Mouse (Mus musculus) gonadal fat pad, adult 2 months (tissue): ENCODE data around the gene Wdr38. TPM values are rescaled to one million over a fixed set of nuclear protein-coding genes. Genes with fewer than 3 reads are reported as not detected.

Experiments used
- DNase-seq: peaks from one replicate; pipeline ENCODE4 v3.0.0-alpha.2; 2012; ENCODE audit warnings: low read depth
- polyA plus RNA-seq: library from polyadenylated mRNA; depleted of rRNA; stranded (reverse); fragments of >200 nt; gene quantifications from 2 replicates; pipeline ENCODE4 v1.2.3, GENCODE M21; 2012; rRNA removed

Wdr38 gene
- polyA plus RNA-seq, result 1.6 and 1.7 TPM in 2 replicates

DNA sequence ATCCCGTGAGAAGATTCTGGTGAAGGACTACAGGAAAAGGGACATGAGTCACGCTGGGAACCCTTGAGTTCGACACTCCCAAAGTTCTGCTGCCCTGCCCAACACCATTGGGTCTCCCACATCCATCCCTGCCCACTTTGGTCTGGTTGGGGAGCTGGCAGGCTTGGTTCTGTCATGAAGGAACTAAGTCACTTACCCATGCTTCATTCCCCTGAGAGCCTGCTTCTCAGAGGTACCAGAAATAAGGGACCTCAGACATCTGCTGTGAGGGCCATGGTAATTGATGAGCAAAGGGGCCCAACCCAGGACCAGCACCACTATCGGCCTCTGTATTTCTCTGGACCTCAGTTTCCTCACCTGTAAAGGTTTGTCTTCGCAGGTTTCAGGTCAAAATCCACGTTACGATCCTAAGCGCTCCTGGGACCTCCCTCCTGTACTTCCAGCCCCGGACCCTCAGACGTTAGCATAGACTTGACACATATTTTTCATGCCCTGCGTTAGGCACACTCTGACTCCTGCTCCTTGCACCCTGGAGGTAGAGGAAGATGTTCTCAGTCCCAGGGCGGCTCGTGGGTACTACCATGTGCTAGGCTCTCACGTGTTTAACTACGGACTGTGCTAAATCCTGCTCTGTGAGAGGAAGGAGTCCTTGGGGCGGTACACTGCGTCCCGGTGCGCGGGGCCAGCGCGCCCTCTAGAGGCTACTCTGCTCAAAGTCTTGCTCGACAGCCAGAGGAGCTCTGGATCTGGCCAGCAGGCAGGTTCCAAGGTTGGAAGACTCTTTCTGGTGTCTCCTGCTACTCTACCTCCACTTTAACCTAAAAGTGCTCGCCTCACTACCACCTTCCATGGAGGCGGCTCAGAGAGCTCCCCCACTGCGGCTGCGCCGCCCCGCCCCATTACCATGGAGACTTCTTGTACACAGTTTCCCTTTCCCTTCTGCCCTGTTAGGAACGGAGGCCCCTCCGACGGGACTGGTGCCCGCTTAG lies at the start of gene Wdr38:
Gene Wdr38 (plus strand): TSS at position 91 of the 989 bp plus-strand sequence.
- no peak for DNase-seq

DNA sequence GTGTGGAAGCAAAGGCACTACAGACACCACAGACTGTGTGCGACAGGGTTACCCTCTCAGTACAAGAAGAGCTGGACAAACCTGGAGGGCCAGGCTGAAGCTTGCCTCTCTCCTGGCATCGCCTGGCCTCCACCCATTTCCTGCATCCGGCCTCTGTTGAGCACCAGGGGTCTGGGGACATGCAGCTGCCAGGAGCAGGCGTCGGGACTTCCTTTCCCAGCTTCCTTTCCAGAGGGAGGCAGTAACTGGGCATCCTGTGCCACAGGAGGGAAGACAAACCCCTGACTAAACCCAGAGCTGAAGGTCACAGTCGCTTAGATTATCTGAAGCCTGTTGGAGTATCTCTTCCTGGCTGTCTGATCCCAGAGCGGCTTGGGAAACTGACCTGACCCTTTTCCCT lies 49.7 kb upstream of the Wdr38 start:
- DNase-seq, result no peak

DNA sequence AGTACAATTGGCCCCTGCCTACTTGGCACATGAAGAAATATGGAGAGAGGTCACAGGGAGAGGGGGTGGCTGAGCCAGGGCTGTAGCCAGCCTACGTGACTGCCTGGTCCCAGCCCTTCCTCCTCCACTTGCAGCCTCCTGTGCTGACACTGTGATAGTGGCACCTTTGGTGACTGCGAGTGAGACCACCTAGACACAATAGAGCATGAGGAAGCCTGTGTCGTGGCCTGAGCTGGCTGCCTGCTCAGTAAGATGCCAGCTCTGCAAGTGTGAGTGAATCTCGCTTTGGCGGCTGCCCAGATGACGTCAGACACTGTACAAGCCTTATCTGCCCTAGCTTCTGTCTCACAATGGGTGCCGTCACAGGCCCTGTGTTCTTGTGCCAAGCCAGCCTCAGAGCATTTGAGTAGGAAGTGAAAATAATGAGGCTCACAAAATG lies 47.0 kb upstream of the Wdr38 start:
- peak; percentile 79 for DNase-seq

DNA sequence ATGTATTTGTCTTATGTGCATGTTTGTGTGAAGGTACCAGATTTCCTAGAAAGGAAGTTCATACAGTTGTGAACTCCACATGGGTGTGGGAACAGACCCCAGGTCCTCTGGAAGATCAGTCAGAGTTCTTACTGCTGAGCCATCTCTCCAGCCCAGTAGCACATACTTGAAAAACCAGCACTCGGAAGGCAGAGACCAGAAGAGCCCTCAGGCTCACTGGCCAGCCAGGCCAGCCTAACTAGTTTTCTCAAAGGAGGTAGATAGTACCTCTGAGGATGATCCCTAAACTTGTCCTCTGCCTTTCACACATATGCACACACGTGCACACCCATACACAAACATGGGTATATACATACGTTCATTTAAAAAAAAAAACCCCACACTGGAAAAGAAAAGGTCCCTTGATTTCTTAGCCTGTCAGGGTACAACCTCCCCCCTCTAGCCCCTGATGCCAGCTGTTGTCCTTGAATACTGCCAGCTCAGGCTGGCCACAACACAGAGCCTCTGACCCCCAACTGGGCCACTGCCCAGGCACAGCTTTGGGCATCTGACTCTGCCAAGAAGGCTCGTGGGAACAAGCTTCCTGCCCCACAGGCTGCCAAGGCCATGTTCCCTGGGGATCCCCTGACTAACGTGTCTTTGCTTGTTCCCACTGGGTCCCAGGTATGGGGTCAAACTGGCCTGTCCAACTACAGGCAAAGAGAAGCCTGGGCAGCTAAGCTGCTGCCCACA lies 44.0 kb upstream of the Wdr38 start:
- peak; percentile 79 for DNase-seq

DNA sequence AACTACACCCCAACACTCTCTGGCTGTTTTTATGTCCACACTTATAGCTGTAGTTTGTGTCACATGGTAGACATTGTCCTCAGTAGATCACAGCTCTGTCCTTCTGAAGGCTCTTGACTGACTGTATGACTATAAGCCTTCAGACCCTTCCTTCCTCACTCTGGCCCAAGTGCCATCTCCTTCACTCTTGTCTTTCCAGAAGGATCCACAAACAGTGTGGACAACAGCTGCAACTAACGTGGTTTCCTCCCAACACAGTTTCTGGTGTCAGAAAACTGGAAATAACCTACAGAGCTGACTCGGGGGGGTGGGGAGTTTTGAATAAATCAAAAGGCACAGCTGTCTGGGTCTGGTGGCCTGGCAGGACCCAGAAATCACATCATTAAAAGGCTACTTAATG lies 41.2 kb upstream of the Wdr38 start:
- no peak for DNase-seq

DNA sequence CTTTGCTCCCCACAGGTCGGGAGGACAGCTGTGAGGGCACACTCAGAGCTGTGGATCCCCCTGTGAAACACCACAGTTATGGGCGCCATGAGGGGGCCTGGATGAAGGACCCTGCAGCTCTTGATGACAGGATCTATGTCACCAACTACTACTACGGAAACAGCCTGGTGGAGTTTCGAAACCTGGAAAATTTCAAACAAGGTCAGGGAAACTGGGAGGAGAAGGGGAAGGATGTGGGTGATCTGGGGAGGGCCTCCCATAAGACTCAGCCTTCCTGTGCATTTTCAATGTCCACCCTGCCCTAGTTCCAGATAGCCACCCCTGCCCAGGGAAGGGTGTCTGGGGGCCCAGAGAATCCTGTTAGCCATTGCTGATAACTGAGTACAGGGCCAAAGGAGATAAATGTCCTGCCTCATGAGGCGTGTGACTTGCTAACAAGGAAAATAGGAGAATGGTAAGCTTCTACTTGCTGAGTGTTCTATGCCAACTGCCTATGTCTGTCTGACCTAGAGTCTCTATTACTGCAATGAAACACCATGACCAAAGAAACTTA lies 39.5 kb upstream of the Wdr38 start:
- DNase-seq, result no peak

DNA sequence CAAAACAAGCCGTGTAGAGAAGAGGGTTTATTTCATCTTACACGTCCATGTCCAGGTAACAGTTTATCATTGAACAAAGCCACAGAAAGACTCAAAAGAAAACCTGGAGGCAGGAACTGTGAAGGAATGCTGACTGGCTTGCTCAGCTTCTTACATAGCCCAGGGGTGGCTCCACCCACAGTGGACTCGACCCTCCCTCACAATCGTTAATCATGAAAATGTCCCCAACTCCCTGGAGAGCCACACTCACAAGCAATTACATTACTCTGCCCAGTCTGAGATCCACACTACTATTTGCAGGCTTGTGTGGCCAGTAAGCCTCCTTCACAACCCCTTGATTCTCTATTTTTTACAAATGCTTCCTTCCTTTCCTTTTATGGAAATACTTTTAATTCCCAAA lies 33.1 kb upstream of the Wdr38 start:
- no peak for DNase-seq

DNA sequence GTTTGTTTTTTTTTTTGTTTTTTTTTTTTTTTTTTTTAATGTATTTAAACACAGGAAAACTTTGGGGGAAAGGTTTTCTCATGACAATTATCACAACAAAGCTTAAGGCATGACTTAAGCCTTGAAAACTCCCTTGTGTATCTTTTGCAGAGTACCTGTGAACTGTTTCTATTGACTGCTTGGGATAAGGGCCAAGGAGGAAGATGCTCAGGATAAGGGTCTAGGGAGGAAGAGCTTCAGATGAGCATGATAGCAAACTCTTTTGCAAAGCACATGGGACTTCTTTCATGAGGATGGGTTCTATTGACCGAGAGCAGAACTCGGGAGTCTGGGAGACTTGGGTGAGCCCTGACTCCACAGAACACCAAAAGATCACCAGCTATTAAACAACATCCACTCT lies 27.6 kb upstream of the Wdr38 start:
- DNase-seq, result no peak

DNA sequence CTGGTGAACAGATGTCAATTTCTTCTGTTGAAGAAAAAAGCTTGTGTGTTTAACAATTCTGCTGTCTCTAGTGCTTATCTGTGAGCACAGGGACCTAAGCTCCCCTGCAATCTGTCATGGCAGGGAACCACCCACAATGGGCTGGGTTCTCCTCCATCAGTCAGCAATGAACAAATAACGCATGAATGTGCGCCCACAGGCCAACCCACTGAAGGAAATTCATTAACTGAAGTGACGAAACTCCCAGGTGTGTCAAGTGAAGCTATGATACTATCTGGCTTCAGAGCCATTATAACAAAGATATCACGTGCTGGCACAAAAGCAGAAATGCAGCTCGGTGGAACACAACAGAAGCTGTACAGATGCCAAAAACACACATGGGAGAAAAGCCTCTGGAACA lies 27.2 kb upstream of the Wdr38 start:
- no peak for DNase-seq

DNA sequence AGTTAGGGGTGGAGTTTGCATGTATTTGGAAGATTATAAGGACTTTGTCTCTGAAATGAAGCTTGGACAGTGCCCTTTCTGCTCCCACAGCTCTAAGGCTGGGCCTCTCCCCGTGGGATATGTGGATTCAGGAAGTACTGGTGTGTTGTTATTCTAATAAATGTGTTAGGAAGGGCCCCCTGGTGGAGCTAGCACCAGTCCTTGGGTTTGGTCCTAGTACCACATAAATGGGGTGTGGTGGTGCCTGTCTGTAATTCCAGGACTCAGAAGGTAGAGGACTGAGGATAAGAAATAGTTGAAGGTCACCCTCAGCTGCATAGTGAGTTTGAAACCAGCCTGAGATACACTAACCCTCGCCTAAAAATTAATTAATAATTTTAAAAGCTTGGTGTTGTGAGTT lies 24.1 kb upstream of the Wdr38 start:
- DNase-seq, result no peak

DNA sequence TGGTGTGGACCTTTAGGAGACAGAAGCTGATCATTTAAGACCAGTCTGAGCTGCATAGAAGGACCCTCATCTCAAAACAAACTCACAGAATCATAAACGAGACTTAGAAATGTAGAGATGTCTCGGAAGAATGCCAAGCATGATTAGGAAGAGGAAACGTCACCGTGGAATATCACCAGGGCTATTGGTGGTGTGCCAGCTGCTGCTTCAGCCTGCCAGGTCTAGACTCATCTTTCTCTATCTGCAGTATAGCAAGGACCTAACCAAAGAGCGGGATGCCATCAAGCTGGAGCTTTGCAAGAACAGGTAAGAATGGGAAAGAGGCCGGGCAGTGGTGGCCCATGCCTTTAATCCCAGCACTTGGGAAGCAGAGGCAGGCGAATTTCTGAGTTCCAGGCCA lies 23.6 kb upstream of the Wdr38 start:
- DNase-seq, result no peak

DNA sequence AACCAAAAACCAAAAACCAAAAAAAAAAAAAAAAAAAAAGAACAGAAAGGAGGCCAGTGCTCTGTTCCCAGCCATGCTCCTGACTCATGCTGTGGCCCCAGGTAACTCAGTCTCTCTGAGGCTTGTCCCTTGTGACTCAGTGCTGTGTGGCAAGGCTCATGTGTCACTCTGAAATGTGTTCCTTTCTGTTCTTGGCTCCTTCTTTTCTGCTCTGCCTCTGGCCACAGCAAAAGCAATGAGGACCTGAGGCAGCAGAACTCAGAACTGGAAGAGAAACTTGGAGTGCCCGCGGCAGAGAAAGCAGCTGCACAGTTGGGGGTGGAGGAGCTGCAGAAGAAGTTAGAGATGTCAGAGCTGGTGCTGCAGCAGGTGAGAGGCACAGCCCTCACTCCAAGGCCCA lies 23.1 kb upstream of the Wdr38 start:
- DNase-seq, result no peak

DNA sequence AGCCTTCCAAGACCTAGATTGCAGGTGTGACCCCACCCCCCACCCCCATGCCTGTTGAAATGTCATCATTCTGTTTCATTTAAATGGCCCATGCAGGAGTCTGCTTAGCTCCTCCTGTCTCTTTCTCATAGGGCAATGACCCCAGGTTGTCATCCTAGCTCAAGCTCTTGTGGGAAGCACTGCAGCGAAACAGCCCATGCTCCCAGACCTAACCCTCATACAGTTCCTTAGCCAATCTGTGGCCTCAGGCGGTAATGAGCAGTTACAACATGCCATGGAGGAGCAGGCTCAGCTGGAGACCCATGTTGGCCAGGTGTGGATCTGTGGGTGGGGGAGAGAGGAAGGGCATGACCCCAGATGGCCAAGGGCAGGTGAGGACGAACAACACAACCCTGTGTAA lies 22.1 kb upstream of the Wdr38 start:
- DNase-seq, result peak; percentile 97

DNA sequence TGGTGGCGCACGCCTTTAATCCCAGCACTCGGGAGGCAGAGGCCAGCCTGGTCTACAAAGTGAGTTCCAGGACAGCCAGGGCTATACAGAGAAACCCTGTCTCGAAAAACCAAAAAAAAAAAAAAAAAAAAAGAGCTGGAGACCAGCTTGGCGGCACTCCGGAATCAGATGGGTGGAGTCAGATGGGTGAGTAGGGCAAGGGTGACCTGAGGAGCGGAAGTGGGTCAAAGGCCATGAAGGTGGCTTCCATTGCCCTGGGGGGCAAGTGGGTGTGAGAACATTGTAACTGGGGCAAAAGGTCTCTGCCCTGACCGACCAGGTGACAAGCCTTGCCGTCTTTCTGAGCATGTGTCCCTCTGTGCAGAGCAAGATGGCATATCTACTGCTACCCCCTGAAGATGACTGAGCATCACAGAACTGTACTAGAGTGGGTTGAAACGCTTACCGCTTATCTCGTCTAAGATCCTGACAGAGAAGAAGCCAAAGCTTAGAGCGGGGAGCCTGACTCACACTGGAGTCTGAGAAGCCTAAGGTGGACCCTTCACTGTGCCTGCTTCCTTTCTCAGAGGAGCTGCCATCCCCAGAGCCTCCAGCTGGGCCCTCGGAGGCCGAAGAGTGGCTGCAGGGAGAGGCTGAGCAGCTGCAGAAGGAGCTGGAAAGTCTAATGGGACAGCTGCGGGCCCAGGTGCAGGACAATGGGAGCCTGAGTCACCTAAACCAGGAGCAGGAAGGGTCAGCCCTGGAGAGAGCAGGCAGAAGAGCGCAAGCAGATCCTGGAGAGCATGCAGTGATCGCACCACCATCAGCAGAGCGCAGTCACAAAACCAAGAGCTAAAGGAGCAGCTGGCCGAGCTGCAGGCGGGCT lies 21.1 kb upstream of the Wdr38 start:
- no peak for DNase-seq

DNA sequence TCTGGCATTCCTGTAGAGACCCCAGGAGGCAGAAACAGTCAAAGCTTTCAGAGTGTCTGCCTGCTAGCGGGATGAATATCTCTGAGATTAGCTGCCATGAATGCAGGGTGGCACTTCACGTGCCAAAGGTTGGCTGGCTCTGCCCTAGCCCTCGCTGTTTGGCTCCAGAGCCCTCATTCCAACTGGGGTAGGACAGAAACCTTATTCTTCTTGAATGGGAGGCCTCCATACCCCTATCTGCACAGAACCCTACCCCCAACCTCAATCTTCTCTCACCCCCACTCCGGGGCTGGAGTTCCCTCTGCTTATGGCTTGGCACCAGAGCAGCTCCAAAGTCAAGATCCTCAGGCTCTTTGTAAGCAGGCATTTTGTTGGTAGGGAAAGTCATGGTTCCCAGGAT lies 19.4 kb upstream of the Wdr38 start:
- no peak for DNase-seq

DNA sequence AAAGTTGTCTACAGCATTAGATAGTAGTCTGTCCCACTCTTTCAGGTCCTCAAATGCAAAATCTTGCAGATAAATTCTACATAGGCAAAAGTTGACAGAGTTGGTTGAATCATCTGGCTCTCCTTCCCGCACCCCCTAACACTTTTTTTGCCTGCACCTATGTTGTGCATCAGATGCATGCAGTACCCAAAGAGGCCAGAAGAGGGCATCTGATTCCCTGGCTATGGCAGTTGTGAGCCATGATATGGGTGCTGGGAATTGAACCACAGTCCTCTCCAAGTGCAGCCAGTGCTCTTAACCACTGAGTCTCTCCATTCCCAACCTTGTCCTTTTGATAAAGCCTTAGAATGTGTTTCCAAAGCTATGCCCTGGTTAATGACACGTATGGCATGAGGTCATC lies 13.8 kb upstream of the Wdr38 start:
- DNase-seq, result no peak

DNA sequence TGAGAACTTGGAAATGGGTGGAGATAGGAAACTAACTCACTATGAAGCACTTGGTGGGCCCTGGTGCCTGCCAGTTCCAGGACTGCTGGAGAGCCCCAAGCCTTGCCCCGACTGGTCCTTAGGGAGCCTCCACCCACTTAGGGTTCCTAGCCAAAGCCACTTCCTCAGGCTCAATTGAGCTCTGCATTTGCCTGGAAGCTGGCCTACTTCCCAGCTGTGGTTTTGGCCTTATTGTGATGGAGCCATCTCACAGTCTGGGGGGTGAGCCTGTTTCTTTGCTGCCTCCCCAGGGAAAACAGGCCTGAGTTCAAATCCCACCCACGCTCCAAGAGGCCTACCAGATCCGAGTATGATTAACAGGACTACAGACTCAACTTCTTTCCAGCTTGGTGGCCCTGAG lies 10.7 kb upstream of the Wdr38 start:
- peak; percentile 97 for DNase-seq

DNA sequence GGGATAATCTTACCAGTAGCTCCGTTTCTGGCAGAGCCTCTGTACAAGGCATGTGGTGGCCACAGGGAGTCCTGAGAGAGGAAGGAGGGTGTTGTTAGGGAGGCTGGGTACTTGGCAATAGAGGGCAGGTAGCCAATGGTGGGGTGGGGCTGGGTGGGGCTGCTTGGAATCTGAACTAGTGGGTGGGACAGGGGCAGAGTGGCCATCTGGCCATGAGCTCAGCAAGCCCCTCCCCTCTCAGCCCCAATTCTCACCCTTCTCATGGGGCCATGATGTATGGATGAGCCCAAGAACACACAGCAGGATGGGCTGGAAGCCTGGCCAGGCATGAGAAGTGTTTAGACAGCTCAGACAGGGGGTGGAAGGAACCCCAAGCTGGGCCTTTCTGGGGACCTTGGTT lies 9.9 kb upstream of the Wdr38 start:
- no peak for DNase-seq

DNA sequence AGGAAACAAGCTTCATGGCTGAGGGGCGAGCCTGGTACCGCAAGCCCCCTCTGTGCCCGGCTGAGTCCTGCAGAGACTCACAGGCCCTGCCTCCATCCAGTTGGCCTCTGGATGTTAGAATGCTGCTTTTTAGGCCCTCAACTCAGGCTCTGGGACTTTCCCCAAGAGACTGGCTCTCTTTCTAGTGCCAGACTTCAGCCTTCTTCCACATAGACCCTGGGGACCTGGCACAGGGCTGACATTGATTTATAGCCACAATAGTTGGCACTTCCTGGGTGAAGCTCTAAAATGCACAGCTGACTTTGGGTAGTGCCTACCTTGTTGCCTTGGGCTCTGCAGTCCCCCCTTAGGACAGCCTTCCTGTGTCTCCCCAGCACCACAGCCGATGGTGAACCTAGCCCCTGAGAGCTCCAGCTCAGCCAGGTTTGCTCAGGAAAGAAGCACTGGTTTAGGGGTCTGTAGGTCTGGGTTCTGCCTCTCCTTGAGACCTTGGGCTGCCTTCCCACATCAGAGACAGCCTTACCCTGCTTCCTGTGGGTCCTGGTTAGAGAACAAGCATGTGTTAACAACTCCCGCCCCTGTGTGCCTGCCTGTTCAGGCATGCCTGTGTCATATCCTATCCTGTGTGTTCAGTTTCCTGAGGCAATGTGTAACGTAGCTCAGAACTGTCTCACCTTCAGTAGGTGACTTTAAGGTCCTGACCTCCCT lies 9.3 kb upstream of the Wdr38 start:
- no peak for DNase-seq

DNA sequence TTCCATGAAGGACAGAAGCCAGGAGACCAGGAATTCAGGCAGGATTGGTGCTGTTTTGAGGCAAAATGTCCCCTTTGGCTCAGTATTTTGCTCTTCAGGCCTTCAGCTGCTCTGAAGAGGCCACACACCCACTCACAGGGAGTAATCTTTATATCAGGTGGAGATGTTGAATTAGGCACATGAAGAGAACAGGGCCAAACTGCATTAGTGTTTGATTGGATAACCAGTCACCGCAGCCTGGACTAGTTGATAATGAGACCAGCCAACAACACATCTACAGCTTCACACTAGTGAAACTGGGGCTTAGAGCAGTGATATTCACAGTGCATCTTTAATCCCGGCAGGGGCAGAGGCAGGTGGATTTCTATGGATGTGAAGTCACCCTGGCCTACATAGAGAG lies 8.3 kb upstream of the Wdr38 start:
- no peak for DNase-seq

DNA sequence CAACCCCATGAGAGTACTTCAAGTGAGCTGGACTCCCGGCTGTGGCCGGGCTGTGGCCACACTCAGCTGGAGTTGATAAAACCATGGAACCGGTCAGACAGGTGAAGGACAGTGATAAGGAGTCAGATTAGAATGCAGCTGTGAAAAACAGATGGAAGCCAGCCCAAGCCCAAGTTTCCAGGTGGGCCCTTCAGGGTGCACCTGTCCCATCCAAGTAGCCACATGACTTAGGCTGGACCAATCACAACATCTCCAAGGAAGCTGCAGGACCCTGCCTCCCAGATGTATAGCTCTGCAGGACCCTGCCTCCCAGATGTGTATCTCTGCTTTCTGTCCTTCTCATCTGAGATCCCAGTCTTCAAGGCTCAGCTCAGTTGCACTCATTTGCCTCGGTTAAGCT lies 5.3 kb upstream of the Wdr38 start:
- no peak for DNase-seq
